Mouse (Mus musculus): Measurements from ENCODE around the gene Arf3. TPM values are rescaled to one million over a fixed set of nuclear protein-coding genes. Genes with fewer than 3 reads are reported as not detected.
A peak's percentile ranks its signal among the peaks of the same experiment; 100 is the strongest.
"Not testable (repeated sequence)": the region's sequence is repeated elsewhere in the genome, so short reads cannot be mapped to it uniquely, and the experiment has no call there.

Gene Arf3
- total RNA-seq (2014; fragmentation: Nextera tagmentation) = 22.5 and 23.2 TPM in 2 replicates
- 16.9 and 22.1 TPM in 2 replicates for total RNA-seq (2017)

DNA sequence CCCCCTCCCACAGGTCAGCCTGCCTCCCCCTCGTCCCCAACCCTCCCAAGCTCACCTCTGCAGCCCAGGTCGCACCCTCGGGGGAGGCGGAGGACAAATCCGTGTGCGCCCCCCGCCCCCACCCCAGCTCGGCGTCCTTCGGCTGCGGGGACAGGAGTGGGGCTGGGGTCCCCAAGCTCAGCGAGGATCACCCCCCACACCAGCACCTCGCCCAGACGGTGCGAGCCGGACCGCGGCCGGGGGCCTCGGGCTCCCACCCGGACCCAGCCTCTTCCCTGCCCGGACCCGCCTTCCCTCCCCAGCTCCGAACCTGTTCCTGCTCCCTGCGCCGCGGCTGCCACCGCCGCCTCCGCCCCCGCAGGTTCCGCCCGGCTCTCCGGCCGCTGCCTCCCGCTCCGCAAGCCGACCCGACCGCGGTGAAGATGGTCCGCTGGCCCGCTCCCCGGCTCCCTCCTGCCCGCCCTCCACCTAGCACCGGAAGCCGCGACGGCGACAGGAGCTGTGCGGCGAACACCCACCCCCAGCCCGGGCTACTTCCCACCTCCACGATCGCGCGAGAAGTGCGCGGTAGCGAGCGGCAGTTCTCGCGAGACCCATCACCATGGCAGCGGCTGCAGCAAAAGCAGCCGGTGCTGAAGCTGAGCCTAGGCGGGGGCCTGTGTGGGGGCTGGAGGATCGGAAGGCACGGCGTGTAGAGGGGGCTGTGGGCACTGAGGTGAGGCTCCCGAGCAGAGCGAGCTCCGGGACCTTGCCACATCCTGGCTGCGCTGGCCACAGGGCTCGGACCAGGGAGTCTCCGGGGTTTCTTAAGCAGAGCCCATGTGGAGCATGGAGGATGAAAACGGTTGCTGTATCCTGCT, at the start of gene Arf3:
Gene Arf3 (minus strand): TSS at position 545 of the 860 bp plus-strand sequence.
- peak; percentile 92 for ATAC-seq (replicated peaks; ENCODE audit: low FRiP score, low TSS enrichment, poor library complexity, severe bottlenecking)

GRCm38 (mm10) chr15:98810212-98810611, 47.2 kb upstream of the Arf3 start:
- not testable (repeated sequence) for ATAC-seq (replicated peaks; ENCODE audit: low FRiP score, low TSS enrichment, poor library complexity, severe bottlenecking)

GRCm38 (mm10) chr15:98809390-98809789, 46.4 kb upstream of the Arf3 start, which contains the start of gene Ddn:
TSS of gene Ddn (minus strand) at chr15:98809490.
- ATAC-seq (replicated peaks; ENCODE audit: low FRiP score, low TSS enrichment, poor library complexity, severe bottlenecking) = no peak

- no peak for ATAC-seq (replicated peaks; ENCODE audit: low FRiP score, low TSS enrichment, poor library complexity, severe bottlenecking)
Measured at GRCm38 (mm10) chr15:98808651-98809134, 45.7 kb upstream of the Arf3 start.

- ATAC-seq (replicated peaks; ENCODE audit: low FRiP score, low TSS enrichment, poor library complexity, severe bottlenecking) = no peak
Measured at GRCm38 (mm10) chr15:98807895-98808650, 45.1 kb upstream of the Arf3 start.

GRCm38 (mm10) chr15:98806809-98807770, 44.1 kb upstream of the Arf3 start:
- no peak for ATAC-seq (replicated peaks; ENCODE audit: low FRiP score, low TSS enrichment, poor library complexity, severe bottlenecking)

GRCm38 (mm10) chr15:98806071-98806808, 43.2 kb upstream of the Arf3 start:
- no peak for ATAC-seq (replicated peaks; ENCODE audit: low FRiP score, low TSS enrichment, poor library complexity, severe bottlenecking)

DNA sequence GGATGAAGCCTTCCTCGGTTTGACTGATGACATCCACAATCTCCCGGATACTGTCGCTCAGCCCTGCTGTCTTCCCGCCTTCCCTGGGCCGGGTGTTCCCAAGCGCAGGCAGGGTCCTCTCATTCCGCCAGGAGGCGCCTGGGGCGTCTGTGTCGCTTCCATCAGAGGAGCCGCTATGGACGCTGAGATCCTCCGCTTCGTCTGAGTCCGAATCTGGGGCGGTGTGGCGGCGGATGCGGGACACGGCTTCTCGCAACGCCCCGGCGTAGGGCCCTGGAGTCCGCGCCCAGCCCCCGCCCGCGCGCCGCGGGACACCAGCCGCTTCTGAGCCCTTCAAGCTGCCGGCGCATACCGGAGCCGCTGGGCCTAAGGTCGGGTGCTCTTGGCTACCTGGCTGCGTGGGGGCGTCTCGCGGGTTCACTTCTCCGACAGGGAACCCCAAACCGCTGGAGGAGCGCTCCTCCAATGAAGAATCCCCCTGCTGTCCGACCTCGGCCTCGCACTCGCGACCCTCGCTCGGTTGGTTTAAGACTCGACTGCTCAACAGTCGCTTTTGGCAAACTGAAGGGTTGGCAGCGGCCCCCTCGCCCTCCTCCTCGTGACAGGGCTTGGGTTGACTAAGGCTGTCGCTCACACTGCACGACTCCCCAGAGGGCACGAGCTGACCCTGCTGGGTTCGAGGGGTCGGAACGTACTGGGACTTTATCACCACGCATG, 42.5 kb upstream of the Arf3 start:
- peak; percentile 38; the same call in 1 of the 2 replicates for ATAC-seq (replicated peaks; ENCODE audit: low FRiP score, low TSS enrichment, poor library complexity, severe bottlenecking)

DNA sequence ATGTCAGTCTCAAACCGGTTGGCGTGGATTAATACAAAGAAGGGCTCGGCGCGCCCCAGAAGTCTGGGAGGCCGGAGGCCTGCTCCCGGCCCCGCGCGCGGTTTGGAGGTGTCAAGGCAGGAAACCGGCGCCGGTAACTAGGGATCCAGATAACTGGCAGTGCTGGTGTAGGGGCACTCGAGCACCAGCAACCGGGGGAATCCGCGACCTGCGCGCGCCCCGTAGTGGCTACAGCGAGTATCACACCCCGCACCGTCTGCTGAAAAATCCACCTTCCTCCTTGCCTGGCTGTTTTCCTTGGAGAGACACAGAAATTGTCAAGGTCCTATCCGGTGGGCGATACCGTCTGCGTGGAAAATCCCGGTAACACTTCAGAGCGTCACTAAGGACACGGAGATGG, 41.0 kb upstream of the Arf3 start:
- ATAC-seq (replicated peaks; ENCODE audit: low FRiP score, low TSS enrichment, poor library complexity, severe bottlenecking) = peak; percentile 66

DNA sequence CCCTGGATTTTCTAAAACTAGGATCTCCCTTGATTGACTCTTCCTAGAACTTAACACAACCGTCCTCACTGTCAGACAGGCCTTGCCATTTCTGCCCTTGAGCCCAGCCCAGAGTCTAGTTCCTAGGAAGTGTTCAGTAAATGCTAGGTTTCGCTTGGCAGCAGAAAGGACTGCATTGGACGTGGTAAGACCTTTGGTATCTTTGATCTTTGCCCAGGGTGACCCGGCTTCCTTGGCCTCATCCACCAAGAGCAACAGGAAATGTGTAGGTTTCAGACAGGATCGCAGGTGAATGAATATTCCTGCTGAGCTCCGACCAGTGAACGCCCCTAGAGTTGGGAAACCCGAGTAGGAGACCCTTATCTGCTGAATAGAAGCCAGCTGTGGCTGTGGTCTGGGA, 39.9 kb upstream of the Arf3 start:
- no peak for ATAC-seq (replicated peaks; ENCODE audit: low FRiP score, low TSS enrichment, poor library complexity, severe bottlenecking)

DNA sequence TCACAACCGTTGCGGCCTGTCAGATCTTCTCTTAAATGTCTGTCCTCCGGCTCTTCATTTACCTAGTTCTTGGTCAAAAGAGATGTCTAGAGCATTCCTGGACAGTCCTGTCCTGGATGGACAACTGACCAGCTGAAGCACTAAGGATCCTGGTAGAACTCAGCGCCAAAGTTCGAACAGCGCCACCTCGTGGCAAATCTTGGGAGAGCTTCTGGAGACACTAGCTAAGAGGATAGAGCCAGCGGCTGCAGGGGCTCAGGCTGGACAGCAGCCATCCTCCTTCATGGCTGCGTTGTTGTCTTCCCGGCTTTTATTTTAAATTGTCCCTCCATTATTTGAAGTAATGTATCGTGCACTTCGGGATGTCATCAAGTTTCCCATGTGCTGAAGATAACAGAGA, 36.4 kb upstream of the Arf3 start:
- ATAC-seq (replicated peaks; ENCODE audit: low FRiP score, low TSS enrichment, poor library complexity, severe bottlenecking) = 0 out of 2 replicates have a peak, but pooled peaks have one; percentile 39

- ATAC-seq (replicated peaks; ENCODE audit: low FRiP score, low TSS enrichment, poor library complexity, severe bottlenecking) = no peak
Measured at GRCm38 (mm10) chr15:98798903-98799302, 35.9 kb upstream of the Arf3 start.

GRCm38 (mm10) chr15:98797835-98798492, 35.0 kb upstream of the Arf3 start:
- ATAC-seq (replicated peaks; ENCODE audit: low FRiP score, low TSS enrichment, poor library complexity, severe bottlenecking) = no peak

- no peak for ATAC-seq (replicated peaks; ENCODE audit: low FRiP score, low TSS enrichment, poor library complexity, severe bottlenecking)
Measured at GRCm38 (mm10) chr15:98796803-98797595, 34.0 kb upstream of the Arf3 start.

DNA sequence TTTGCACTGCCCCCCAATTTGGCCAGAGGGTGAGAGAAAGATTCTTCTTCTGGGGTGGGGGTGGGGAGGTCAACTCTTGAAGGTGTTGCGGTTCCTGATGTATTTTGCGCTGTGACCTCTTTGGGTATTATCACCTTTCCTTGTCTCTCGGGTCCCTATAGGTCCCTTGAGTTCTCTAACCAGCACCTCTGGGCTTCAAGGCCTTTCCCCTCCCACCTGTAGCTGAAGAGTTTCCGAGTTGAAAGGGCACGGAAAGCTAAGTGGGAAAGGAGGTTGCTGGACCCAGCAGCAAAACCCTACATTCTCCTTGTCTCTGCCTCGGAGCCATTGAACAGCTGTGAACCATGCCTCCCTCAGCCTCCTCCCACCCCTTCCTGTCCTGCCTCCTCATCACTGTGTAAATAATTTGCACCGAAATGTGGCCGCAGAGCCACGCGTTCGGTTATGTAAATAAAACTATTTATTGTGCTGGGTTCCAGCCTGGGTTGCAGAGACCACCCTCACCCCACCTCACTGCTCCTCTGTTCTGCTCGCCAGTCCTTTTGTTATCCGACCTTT, 30.2 kb upstream of the Arf3 start:
- no peak for ATAC-seq (replicated peaks; ENCODE audit: low FRiP score, low TSS enrichment, poor library complexity, severe bottlenecking)

All from megakaryocyte-erythroid progenitor cell, adult 5-6 weeks (primary cell).